Mouse (Mus musculus): ENCODE results near the gene Ndst4.

DNA sequence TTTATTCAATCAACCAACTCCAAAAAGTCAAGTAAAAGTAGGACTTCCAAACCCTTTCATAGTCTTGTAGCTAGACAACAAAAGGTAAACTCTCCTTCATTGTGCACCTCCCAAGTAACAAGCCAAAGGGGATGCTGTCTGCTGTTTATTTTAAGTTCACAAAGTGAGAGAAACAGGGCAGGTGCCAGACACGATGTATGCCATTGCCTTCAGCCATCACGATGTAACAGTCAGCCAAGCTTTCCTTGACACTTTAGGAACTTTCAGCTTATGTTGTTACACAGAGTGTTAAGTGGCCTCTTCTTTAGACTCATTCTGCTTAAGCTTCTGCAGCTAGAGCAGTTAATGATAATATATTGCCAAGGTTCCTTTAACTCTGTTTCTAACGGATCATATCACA, 3.1 kb downstream of the Ndst4 start:
- no peak for TF ChIP-seq CTCF (IDR thresholded peaks at IDR 0.05; ENCODE audit: low read depth)
- no peak for TF ChIP-seq EP300 (IDR thresholded peaks at IDR 0.05; ENCODE audit: low read depth)
